Mouse (Mus musculus): ENCODE data around the gene Cd200r3. TPM values are rescaled to one million over a fixed set of nuclear protein-coding genes. Genes with fewer than 3 reads are reported as not detected.

The Cd200r3 gene
- polyA plus RNA-seq, 1 experiment from 2014 or later, result not detected

DNA sequence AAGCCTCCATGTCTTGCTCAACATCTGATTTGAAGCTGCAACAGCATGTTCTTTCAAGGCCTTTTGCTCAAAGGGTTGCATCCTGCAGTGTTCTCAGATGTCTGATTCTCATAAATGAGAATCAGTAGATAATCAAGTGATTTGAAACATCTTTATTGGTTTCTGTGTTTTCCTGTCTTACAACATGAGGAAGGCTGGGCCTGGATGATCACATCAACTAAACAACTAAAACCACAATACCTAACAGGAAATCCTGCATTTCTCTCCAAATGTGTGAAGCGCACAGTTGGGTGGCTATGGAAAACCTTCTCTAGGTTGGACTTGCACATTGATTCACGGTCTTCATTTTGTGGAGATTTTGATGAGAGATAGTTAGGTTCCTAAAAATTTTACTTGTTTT, 75.4 kb downstream of the Cd200r3 start:
- ATAC-seq (ENCODE audit: insufficient read depth, low FRiP score, low TSS enrichment) (no peak), DNase-seq (ENCODE audit: low spot score) (no peak)
- Histone ChIP-seq H3K4me1 (ENCODE audit: control insufficient read depth, insufficient read depth, low read length) (no peaks in the 10 kb centered on the region), H3K4me2 (ENCODE audit: low read depth) (no peak overlapping the region), H3K36me3 (ENCODE audit: control insufficient read depth, insufficient read depth, low read length) (no peaks in the 10 kb centered on the region), H3K9ac (ENCODE audit: low read length) (no peak overlapping the region), H3K27me3 (ENCODE audit: control insufficient read depth, insufficient read depth, low read length) (no peaks in the 10 kb centered on the region), H3K27ac (ENCODE audit: low read depth, low read length) (no peak overlapping the region), H3K9me3 (ENCODE audit: control insufficient read depth, low read length) (no peaks in the 10 kb centered on the region), H3K4me3 (ENCODE audit: low read depth, low read length) (no peak overlapping the region)
- WGBS, result 89% methylated on average over 2 of the region's 2 CpGs

- WGBS, result 71% methylated on average over 1 of the region's 1 CpGs
Observed at GRCm38 (mm10) chr16:45020055-45020454, 76.6 kb downstream of the Cd200r3 start.

DNA sequence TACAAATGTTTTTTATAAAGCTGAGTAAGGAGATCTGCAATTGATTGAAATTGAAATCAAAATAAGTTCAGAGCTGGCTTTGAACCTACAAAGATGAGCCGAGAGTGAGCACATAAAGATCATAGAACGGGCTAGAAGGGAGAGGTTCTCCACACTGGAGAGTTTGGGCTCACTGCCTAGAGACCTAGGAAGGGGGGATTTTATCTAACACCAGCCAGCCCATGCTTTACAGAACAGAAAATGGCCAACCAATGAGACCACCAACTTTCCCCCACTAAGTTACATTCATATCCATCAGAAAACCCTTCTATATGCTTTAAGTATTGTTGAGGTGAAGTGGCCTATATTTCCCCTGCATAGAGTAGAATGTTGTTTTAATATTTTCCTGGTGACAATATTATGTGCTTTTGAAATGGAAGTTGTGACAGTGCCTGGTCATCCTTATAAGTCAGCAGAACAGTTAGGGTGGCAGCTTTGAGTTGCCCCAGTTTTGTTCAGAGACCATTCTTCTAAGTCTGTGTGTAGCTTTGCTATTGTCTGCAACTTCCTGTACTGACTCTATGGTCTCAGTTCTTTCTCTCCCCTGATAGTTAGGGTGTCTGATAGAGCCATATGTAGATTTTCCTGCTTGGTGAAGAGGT, 77.3 kb downstream of the Cd200r3 start:
- Histone ChIP-seq H3K4me1 (ENCODE audit: control insufficient read depth, insufficient read depth, low read length) (no peaks in the 10 kb centered on the region), H3K9me3 (ENCODE audit: control insufficient read depth, low read length) (no peaks in the 10 kb centered on the region), H3K4me3 (ENCODE audit: low read depth, low read length) (no peak overlapping the region), H3K27ac (ENCODE audit: low read depth, low read length) (no peak overlapping the region), H3K27me3 (ENCODE audit: control insufficient read depth, insufficient read depth, low read length) (no peaks in the 10 kb centered on the region), H3K36me3 (ENCODE audit: control insufficient read depth, insufficient read depth, low read length) (no peaks in the 10 kb centered on the region), H3K9ac (ENCODE audit: low read length) (no peak overlapping the region), H3K4me2 (ENCODE audit: low read depth) (no peak overlapping the region)
- 87% methylated on average over 2 of the region's 2 CpGs for WGBS
- no peak for DNase-seq (ENCODE audit: low spot score)
- ATAC-seq (ENCODE audit: insufficient read depth, low FRiP score, low TSS enrichment), result no peak

More at GRCm38 (mm10) chr16:45020055-45020454, 76.6 kb downstream of the Cd200r3 start:
- Histone ChIP-seq H3K4me1 (ENCODE audit: control insufficient read depth, insufficient read depth, low read length) (no peaks in the 10 kb centered on the region), H3K4me3 (ENCODE audit: low read depth, low read length) (no peak overlapping the region), H3K9me3 (ENCODE audit: control insufficient read depth, low read length) (no peaks in the 10 kb centered on the region), H3K36me3 (ENCODE audit: control insufficient read depth, insufficient read depth, low read length) (no peaks in the 10 kb centered on the region), H3K9ac (ENCODE audit: low read length) (no peak overlapping the region), H3K4me2 (ENCODE audit: low read depth) (no peak overlapping the region), H3K27ac (ENCODE audit: low read depth, low read length) (no peak overlapping the region), H3K27me3 (ENCODE audit: control insufficient read depth, insufficient read depth, low read length) (no peaks in the 10 kb centered on the region)
- DNase-seq (ENCODE audit: low spot score) (no peak), ATAC-seq (ENCODE audit: insufficient read depth, low FRiP score, low TSS enrichment) (no peak)

- Histone ChIP-seq H3K4me1 (ENCODE audit: control insufficient read depth, insufficient read depth, low read length) (no peaks in the 10 kb centered on the region), H3K4me3 (ENCODE audit: low read depth, low read length) (no peak overlapping the region), H3K9ac (ENCODE audit: low read length) (no peak overlapping the region), H3K36me3 (ENCODE audit: control insufficient read depth, insufficient read depth, low read length) (no peaks in the 10 kb centered on the region), H3K27me3 (ENCODE audit: control insufficient read depth, insufficient read depth, low read length) (no peaks in the 10 kb centered on the region), H3K9me3 (ENCODE audit: control insufficient read depth, low read length) (no peaks in the 10 kb centered on the region), H3K27ac (ENCODE audit: low read depth, low read length) (no peak overlapping the region), H3K4me2 (ENCODE audit: low read depth) (no peak overlapping the region)
- DNase-seq (ENCODE audit: low spot score) (no peak), ATAC-seq (ENCODE audit: insufficient read depth, low FRiP score, low TSS enrichment) (no peak)
Observed at GRCm38 (mm10) chr16:45021443-45021842, 78.0 kb downstream of the Cd200r3 start.

DNA sequence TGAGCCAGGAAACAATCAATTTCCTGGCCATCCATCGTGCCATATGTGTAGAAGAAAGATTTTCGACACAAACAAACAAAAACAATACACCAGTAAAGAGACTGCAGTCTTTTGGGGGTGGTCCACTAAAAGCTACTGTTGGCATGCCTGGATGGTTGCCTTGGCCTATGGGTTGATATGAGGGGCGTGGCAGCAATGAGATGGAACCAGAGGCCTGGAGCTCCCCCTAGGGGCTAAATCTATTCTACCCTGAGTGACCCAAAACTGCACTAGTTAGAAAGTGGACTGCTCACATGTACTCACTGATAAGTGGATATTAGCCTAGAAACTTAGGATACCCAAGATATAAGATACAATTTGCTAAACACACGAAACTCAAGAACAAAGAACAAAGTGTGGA, 80.4 kb downstream of the Cd200r3 start:
- no peaks in the 10 kb centered on the region for H3K4me1 ChIP-seq (ENCODE audit: control insufficient read depth, insufficient read depth, low read length)
- H3K36me3 ChIP-seq (ENCODE audit: control insufficient read depth, insufficient read depth, low read length), result no peaks in the 10 kb centered on the region
- WGBS, result 68% methylated on average over 4 of the region's 4 CpGs
- no peak for DNase-seq (ENCODE audit: low spot score)
- H3K4me2 ChIP-seq (ENCODE audit: low read depth), result no peak overlapping the region
- no peaks in the 10 kb centered on the region for H3K9me3 ChIP-seq (ENCODE audit: control insufficient read depth, low read length)
- no peak overlapping the region for H3K4me3 ChIP-seq (ENCODE audit: low read depth, low read length)
- H3K27ac ChIP-seq (ENCODE audit: low read depth, low read length), result no peak overlapping the region
- no peak overlapping the region for H3K9ac ChIP-seq (ENCODE audit: low read length)
- no peak for ATAC-seq (ENCODE audit: insufficient read depth, low FRiP score, low TSS enrichment)
- H3K27me3 ChIP-seq (ENCODE audit: control insufficient read depth, insufficient read depth, low read length), result no peaks in the 10 kb centered on the region

- no peaks in the 10 kb centered on the region for H3K4me1 ChIP-seq (ENCODE audit: control insufficient read depth, insufficient read depth, low read length)
- ATAC-seq (ENCODE audit: insufficient read depth, low FRiP score, low TSS enrichment) (no peak), DNase-seq (ENCODE audit: low spot score) (no peak)
- no peaks in the 10 kb centered on the region for H3K9me3 ChIP-seq (ENCODE audit: control insufficient read depth, low read length)
- no peaks in the 10 kb centered on the region for H3K27me3 ChIP-seq (ENCODE audit: control insufficient read depth, insufficient read depth, low read length)
- no peaks in the 10 kb centered on the region for H3K36me3 ChIP-seq (ENCODE audit: control insufficient read depth, insufficient read depth, low read length)
- no peak overlapping the region for H3K27ac ChIP-seq (ENCODE audit: low read depth, low read length)
- H3K9ac ChIP-seq (ENCODE audit: low read length), result no peak overlapping the region
- no peak overlapping the region for H3K4me2 ChIP-seq (ENCODE audit: low read depth)
- WGBS, result 80% methylated on average over 6 of the region's 6 CpGs
- H3K4me3 ChIP-seq (ENCODE audit: low read depth, low read length), result no peak overlapping the region
Observed at GRCm38 (mm10) chr16:45025321-45025720, 81.8 kb downstream of the Cd200r3 start.

GRCm38 (mm10) chr16:45029080-45029479, 85.6 kb downstream of the Cd200r3 start:
- no peak overlapping the region for H3K4me3 ChIP-seq (ENCODE audit: low read depth, low read length)
- 86% methylated on average over 5 of the region's 5 CpGs for WGBS
- H3K9ac ChIP-seq (ENCODE audit: low read length), result no peak overlapping the region
- DNase-seq (ENCODE audit: low spot score), result no peak
- no peak overlapping the region for H3K27ac ChIP-seq (ENCODE audit: low read depth, low read length)
- no peaks in the 10 kb centered on the region for H3K36me3 ChIP-seq (ENCODE audit: control insufficient read depth, insufficient read depth, low read length)
- no peak overlapping the region for H3K4me2 ChIP-seq (ENCODE audit: low read depth)
- H3K9me3 ChIP-seq (ENCODE audit: control insufficient read depth, low read length), result no peaks in the 10 kb centered on the region
- no peaks in the 10 kb centered on the region for H3K27me3 ChIP-seq (ENCODE audit: control insufficient read depth, insufficient read depth, low read length)
- no peak for ATAC-seq (ENCODE audit: insufficient read depth, low FRiP score, low TSS enrichment)
- no peaks in the 10 kb centered on the region for H3K4me1 ChIP-seq (ENCODE audit: control insufficient read depth, insufficient read depth, low read length)

DNA sequence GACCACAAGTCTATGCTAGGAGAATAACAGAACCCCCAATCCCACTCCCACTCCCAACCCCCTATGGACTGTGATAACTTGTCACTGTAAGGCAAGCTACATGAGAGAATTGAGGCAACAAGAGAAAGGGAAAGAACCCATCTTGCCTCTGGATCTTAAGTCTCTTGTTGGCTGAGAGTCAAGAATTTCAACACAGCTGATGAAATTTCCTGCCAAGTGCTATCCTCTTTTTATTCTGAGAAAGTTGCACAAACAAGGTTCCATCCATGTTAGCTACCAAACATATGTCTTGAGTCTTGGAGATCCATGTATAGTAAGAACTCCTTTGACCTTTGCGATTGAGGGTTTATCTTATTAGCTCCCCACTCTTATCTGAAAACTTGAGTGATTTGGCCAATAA, 86.0 kb downstream of the Cd200r3 start:
- no peak for DNase-seq (ENCODE audit: low spot score)

DNA sequence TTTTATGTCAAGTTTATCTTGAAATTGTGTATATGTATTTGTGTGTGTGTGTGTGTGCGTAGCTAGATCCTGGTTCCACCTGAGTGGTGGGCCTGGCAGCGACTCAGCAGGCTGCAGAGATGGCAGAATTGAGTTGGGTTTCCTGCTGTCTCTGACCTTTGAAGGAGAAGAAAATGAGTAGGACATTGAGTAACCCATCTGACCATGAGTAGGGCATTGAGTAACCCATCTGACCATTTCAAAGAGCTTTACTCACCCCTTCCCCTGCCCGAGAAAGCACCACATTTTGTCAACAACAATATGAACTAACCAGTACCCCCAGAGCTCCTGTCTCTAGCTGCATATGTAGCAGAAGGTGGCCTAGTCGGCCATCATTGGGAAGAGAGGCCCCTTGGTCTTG, 86.6 kb downstream of the Cd200r3 start:
- Histone ChIP-seq H3K36me3 (ENCODE audit: control insufficient read depth, insufficient read depth, low read length) (no peaks in the 10 kb centered on the region), H3K9ac (ENCODE audit: low read length) (no peak overlapping the region), H3K9me3 (ENCODE audit: control insufficient read depth, low read length) (no peaks in the 10 kb centered on the region), H3K4me2 (ENCODE audit: low read depth) (no peak overlapping the region), H3K27ac (ENCODE audit: low read depth, low read length) (no peak overlapping the region), H3K4me3 (ENCODE audit: low read depth, low read length) (no peak overlapping the region), H3K4me1 (ENCODE audit: control insufficient read depth, insufficient read depth, low read length) (no peaks in the 10 kb centered on the region), H3K27me3 (ENCODE audit: control insufficient read depth, insufficient read depth, low read length) (no peaks in the 10 kb centered on the region)
- ATAC-seq (ENCODE audit: insufficient read depth, low FRiP score, low TSS enrichment) (no peak), DNase-seq (ENCODE audit: low spot score) (no peak)
- 87% methylated on average over 4 of the region's 4 CpGs for WGBS

More for the DNA sequence above, 86.0 kb downstream of the Cd200r3 start:
- Histone ChIP-seq H3K9ac (ENCODE audit: low read length) (no peak overlapping the region), H3K9me3 (ENCODE audit: control insufficient read depth, low read length) (no peaks in the 10 kb centered on the region), H3K27ac (ENCODE audit: low read depth, low read length) (no peak overlapping the region), H3K27me3 (ENCODE audit: control insufficient read depth, insufficient read depth, low read length) (no peaks in the 10 kb centered on the region), H3K36me3 (ENCODE audit: control insufficient read depth, insufficient read depth, low read length) (no peaks in the 10 kb centered on the region), H3K4me3 (ENCODE audit: low read depth, low read length) (no peak overlapping the region), H3K4me2 (ENCODE audit: low read depth) (no peak overlapping the region), H3K4me1 (ENCODE audit: control insufficient read depth, insufficient read depth, low read length) (no peaks in the 10 kb centered on the region)
- 96% methylated on average over 1 of the region's 1 CpGs for WGBS
- ATAC-seq (ENCODE audit: insufficient read depth, low FRiP score, low TSS enrichment), result no peak

All from neural tube, embryonic 11.5 days (tissue).